Mouse (Mus musculus) liver, adult 2 months (tissue): Measurements from ENCODE around the gene Slc38a9. TPM values are rescaled to one million over a fixed set of nuclear protein-coding genes. Genes with fewer than 3 reads are reported as not detected.

ENCODE experiments used
- DNase-seq: peaks from one replicate; pipeline ENCODE4 v3.0.0-alpha.2; 2011; ENCODE audit warnings: low read depth, low spot score; ENCODE audit errors: extremely low read depth
- H3K27ac ChIP-seq: fragments of 200-500 bp; replicated peaks from 2 replicates; pipeline ENCODE4 v1.5.1; 2012; ENCODE audit warnings: low read depth, mild to moderate bottlenecking, control low read depth, inconsistent platforms, low read length; ENCODE audit not compliant: insufficient read depth
- H3K27me3 ChIP-seq: fragments of 200-500 bp; 2 replicates; pipeline ENCODE4 v1.6.1; 2012; ENCODE audit warnings: mild to moderate bottlenecking, moderate library complexity, low read length, inconsistent platforms; ENCODE audit not compliant: control insufficient read depth, insufficient read depth
- H3K36me3 ChIP-seq: fragments of 200-500 bp; 2 replicates; pipeline ENCODE4 v1.6.1; 2012; ENCODE audit warnings: low read length, inconsistent platforms; ENCODE audit not compliant: control insufficient read depth, insufficient read depth
- H3K4me1 ChIP-seq: fragments of 200-500 bp; 2 replicates; pipeline ENCODE4 v1.6.1; 2011; ENCODE audit warnings: low read length; ENCODE audit not compliant: control insufficient read depth, insufficient read depth
- H3K4me3 ChIP-seq: fragments of 200-500 bp; 2 replicates; pipeline ENCODE4 v1.5.1; 2011; ENCODE audit warnings: low read depth, mild to moderate bottlenecking, control low read depth, low read length, moderate library complexity; ENCODE audit not compliant: insufficient read depth
- H3K79me2 ChIP-seq: fragments of 200-500 bp; 2 replicates; pipeline ENCODE4 v1.6.1; 2012; ENCODE audit warnings: inconsistent platforms, mild to moderate bottlenecking, low read length, moderate library complexity; ENCODE audit not compliant: control insufficient read depth, insufficient read depth
- H3K9ac ChIP-seq: fragments of 200-500 bp; 2 replicates; pipeline ENCODE4 v1.6.1; 2012; ENCODE audit warnings: low read depth, mild to moderate bottlenecking, control low read depth, inconsistent platforms, low read length
- CTCF ChIP-seq: fragments of 200-500 bp; IDR thresholded peaks from 2 replicates; pipeline ENCODE4 v1.5.1; 2011; ENCODE audit warnings: low read depth, low read length, control low read depth
- POLR2A ChIP-seq: fragments of 200-500 bp; IDR thresholded peaks from 2 replicates; pipeline ENCODE4 v1.6.1; 2011; ENCODE audit warnings: low read length, control low read depth; ENCODE audit not compliant: insufficient read depth; ENCODE audit errors: extremely low read depth
- WGBS: fragments of 180-500 bp; shearing (Covaris S2); methylation state at CpG from one replicate; pipeline ENCODE4 v1.1.7; 2018; 5-methylcytosine and 5-hydroxymethylcytosine counted together
- polyA plus RNA-seq: library from polyadenylated mRNA; depleted of rRNA; stranded (reverse); fragments of >200 nt; gene quantifications from 2 replicates; pipeline ENCODE4 v1.2.3, GENCODE M21; 2012; rRNA removed
- total RNA-seq: library from RNA; depleted of rRNA; stranded (reverse); fragments of >200 nt; gene quantifications from 2 replicates; pipeline ENCODE4 v1.2.3, GENCODE M21; 2014; rRNA removed

The Slc38a9 gene
- total RNA-seq: 8.6 and 8.9 TPM in 2 replicates
- polyA plus RNA-seq: 2.0 and 4.9 TPM in 2 replicates

GRCm38 (mm10) chr13:112660574-112661381 lies at the start of gene Slc38a9:
TSS of gene Slc38a9 (plus strand) at chr13:112660751.
- peak within 1 kb of the TSS; percentile 4; the same call in 1 of the 2 replicates for H3K27ac ChIP-seq
- no peaks in the 10 kb centered on the region; the same call in 1 of the 2 replicates for H3K4me1 ChIP-seq
- H3K9ac ChIP-seq: peak within 1 kb of the TSS; percentile 66
- H3K27me3 ChIP-seq: no peaks in the 10 kb centered on the region
- under 1% methylated on average over 33 of the region's 33 CpGs for WGBS
- TF ChIP-seq CTCF (no peak), POLR2A (0 out of 2 replicates have a peak, but pooled peaks have one; percentile 18)
- no peaks in the 10 kb centered on the region for H3K36me3 ChIP-seq
- no peaks in the 10 kb centered on the region for H3K79me2 ChIP-seq
- H3K4me3 ChIP-seq: peak within 1 kb of the TSS; percentile 72
- peak; percentile 84 for DNase-seq

DNA sequence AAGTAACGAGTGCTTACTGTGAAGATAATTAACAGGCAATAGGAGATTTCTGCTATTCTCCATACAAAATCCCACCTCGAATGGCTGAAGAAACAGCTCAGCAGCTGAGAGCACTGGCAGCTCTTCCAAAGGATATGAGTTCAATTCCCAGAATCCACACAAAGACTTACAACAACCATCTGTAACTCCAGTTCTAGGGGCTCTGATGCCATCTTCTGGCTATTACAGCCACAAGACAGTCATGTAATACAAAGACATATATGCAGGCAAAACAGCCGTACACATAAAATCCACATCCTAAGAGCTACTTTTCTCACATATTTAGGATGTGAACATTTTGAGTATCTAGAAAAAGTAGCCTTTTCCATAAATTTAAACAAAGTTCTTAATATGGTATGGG lies 39.0 kb upstream of the Slc38a9 start:
- peak; percentile 24 for DNase-seq
- no peaks in the 10 kb centered on the region; the same call in 1 of the 2 replicates for H3K4me1 ChIP-seq
- H3K9ac ChIP-seq: no peak overlapping the region
- no peak overlapping the region for H3K27ac ChIP-seq
- H3K27me3 ChIP-seq: no peaks in the 10 kb centered on the region
- TF ChIP-seq POLR2A: no peak
- TF ChIP-seq CTCF: no peak
- no peaks in the 10 kb centered on the region for H3K79me2 ChIP-seq
- H3K36me3 ChIP-seq: no peaks in the 10 kb centered on the region
- 77% methylated on average over 3 of the region's 3 CpGs for WGBS
- no peak overlapping the region for H3K4me3 ChIP-seq

DNA sequence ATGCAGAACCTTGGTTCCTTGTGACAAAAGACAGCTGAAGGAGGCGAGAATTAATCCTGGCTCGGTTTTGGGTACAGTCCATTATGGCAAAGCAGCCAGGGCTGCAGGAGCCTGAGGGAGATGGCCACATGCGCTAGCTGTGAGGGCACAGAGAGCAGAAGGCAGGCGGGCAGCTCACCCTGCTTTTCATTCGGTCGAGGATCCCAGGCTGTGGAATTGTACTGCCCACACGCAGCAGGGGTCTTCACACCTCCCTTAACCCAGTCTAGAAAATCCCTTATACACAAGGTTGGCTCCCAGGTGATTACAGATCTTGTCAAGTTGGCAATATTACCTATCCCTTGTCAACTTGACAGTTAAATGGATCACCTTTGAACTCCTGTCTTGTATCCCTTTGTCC lies 36.9 kb upstream of the Slc38a9 start:
- DNase-seq: peak; percentile 48
- TF ChIP-seq CTCF (no peak), POLR2A (no peak)
- Histone ChIP-seq H3K79me2 (no peaks in the 10 kb centered on the region), H3K4me3 (no peak overlapping the region), H3K27ac (no peak overlapping the region), H3K4me1 (no peaks in the 10 kb centered on the region; the same call in 1 of the 2 replicates), H3K27me3 (no peaks in the 10 kb centered on the region), H3K36me3 (no peaks in the 10 kb centered on the region), H3K9ac (no peak overlapping the region)
- 67% methylated on average over 7 of the region's 7 CpGs for WGBS

DNA sequence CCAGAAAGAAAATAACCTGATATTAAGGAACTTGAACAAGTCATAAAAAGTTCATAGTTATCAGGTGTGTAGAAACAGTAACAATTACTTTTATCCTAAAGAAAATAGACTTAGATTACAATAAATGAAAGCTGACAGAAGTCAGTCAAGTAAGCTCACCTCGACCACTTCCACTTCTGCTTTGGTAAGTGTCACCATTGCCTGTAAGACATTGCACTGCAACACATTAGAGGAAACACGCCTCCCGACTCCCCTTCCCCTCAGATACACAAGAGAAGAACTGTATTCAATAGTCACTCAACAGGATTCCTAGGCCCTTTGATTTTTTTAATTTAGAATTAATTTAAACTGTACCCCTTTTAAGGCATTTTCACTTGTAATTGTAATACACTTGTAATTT lies 35.9 kb upstream of the Slc38a9 start:
- WGBS: 80% methylated on average over 3 of the region's 3 CpGs
- no peak for DNase-seq
- H3K27me3 ChIP-seq: no peaks in the 10 kb centered on the region
- no peak overlapping the region for H3K27ac ChIP-seq
- no peak overlapping the region for H3K4me3 ChIP-seq
- no peaks in the 10 kb centered on the region; the same call in 1 of the 2 replicates for H3K4me1 ChIP-seq
- H3K9ac ChIP-seq: no peak overlapping the region
- H3K36me3 ChIP-seq: no peaks in the 10 kb centered on the region
- TF ChIP-seq CTCF (no peak), POLR2A (no peak)
- no peaks in the 10 kb centered on the region for H3K79me2 ChIP-seq

DNA sequence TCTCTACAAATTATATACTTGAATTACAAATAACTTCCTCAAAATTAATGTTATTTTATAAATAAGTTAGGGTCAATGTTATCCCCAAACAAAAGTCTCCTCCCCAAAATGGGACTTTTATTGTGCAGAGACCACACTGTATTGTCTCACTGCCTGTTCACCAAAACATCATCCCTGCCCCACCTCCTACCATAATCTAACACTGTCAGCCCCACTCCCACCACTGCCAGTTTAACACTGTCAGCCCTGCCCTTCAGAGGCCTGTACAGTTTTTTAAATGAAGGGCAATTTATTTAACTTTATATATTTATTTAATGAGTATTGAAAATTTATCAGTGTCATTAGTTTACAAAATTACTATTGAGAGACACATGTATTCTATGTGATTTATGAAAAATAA lies 35.0 kb upstream of the Slc38a9 start:
- no peak for DNase-seq
- Histone ChIP-seq H3K4me1 (no peaks in the 10 kb centered on the region; the same call in 1 of the 2 replicates), H3K27me3 (no peaks in the 10 kb centered on the region), H3K4me3 (no peak overlapping the region), H3K9ac (no peak overlapping the region), H3K36me3 (no peaks in the 10 kb centered on the region), H3K79me2 (no peaks in the 10 kb centered on the region), H3K27ac (no peak overlapping the region)
- no peak for TF ChIP-seq POLR2A
- TF ChIP-seq CTCF: no peak
